Mouse (Mus musculus) central nervous system, embryonic 11.5 days (tissue): ENCODE results near the gene Gpx6. TPM values are rescaled to one million over a fixed set of nuclear protein-coding genes. Genes with fewer than 3 reads are reported as not detected.

Experiments used
- polyA plus RNA-seq: library from polyadenylated mRNA; depleted of rRNA; stranded (reverse); fragments of >200 nt; gene quantifications from 2 replicates; pipeline ENCODE4 v1.2.3, GENCODE M21; 2012; rRNA removed

Gene Gpx6
- 0.10 TPM in 1 of 2 replicates, not detected in the other for polyA plus RNA-seq

DNA sequence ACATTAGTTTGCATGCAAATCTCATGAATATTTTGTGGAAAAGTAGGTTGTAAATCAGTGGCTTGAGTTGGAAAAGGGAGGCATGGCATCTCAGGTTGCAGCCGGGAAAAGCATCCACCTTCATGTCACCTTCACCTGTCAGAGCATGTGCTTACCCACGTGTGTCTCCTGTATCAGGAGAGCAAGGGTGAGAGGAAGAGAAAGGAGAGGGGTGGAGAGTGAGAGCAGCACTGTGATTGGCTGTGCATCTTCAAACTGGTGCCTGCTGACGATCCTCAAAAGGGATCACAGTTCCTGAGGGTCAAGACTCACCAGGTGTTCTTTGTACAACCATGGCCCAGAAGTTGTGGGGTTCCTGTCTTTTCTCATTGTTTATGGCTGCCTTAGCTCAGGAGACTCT is at the start of gene Gpx6:
Gene Gpx6, plus strand, starts transcription at position 200 of the 400 bp plus-strand sequence.

DNA sequence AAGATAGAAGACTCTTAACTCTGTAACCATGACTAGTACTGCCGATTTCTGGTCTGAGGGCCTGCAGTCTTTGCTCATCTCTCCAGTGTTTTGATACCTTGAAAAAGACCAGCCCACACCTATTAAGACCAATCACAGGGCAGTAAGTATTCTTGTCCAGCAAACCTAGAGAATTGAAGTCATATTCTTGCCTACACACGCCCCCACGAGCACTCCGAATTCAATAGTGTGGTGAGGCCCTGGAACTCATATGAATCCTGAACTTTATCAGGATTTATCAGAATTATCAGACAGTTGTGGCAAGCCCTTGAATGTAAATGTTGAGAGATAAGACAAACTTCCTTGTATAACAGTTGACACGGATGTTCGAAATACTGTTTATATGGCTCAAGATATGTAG is 19.3 kb upstream of the Gpx6 start, which contains the start of gene Gpx5:
Gene Gpx5, minus strand, starts transcription at position 101 of the 400 bp plus-strand sequence.

DNA sequence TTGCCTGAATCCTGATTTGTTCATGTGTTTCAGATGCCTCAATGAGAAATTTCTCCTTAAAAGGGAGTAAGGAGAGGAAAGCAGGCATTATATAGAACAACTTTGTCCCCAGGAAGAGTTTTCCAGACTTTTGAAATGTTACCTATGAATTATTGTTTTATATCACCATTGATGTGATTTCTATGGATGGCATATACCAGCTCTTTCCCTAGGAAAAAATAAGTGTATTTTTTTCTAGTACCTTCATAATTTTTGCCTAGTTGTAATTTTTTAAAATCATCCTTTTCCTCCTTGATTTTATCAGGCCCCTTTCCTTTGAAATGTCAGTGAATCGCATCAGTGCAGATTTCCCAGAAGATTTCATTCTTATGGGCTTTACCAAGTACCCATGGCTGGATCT is 34.7 kb downstream of the Gpx6 start, which contains the start of gene Olfr1367:
Gene Olfr1367, plus strand, starts transcription at position 301 of the 400 bp plus-strand sequence.

DNA sequence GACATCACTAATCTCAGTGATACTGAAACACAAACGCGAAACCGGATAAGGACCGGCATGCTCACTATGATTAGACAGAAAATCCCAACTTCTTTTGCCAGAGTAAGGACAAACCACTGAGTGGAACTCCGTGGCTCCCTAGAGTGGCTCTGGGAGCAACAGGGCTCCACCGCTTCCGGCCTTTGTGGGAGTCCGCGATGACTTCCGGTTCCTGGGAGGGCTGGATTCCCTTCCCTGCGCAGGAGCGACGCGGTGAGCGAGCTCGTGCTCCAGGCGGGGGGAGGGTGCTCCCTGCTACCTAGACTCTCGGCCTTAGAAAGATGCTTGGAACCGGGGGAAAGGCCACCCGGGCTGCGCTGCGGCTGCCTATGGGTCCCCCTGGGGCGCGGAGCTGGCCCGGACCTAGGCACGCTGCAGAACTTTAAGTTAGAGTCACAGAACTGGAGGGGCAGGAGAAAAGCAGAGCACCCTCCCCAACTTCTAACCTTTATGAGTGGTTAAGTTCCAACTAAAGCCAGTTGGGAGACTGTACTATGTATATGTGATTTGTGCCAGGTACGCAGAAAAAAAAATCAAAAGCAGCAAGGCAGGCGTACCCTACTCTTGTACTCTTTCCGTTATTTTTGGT is 50.8 kb downstream of the Gpx6 start, which contains the start of gene Zscan12:
Gene Zscan12, plus strand, starts transcription at position 200 of the 628 bp plus-strand sequence.

Other genes starting within 250 kb of the Gpx6 start
- gene Olfr1370, start 237.2 kb upstream of the Gpx6 start, polyA plus RNA-seq: not detected in 2 replicates
- gene Olfr1369-ps1, start 200.6 kb upstream of the Gpx6 start, polyA plus RNA-seq: not detected in 2 replicates
- gene Olfr263, start 182.5 kb upstream of the Gpx6 start, polyA plus RNA-seq: not detected in 2 replicates
- not detected in 2 replicates for gene Olfr1368, start 166.3 kb upstream of the Gpx6 start, polyA plus RNA-seq
- 100 and 106 TPM in 2 replicates for gene Trim27, start 132.7 kb upstream of the Gpx6 start, polyA plus RNA-seq
- 0.04 TPM in 1 of 2 replicates, not detected in the other for gene Gpx5, start 19.4 kb upstream of the Gpx6 start, polyA plus RNA-seq
- gene Olfr1367, start 34.8 kb downstream of the Gpx6 start, polyA plus RNA-seq: not detected in 2 replicates
- gene Zscan12, start 50.7 kb downstream of the Gpx6 start, polyA plus RNA-seq: 15.4 and 15.5 TPM in 2 replicates
- gene Zkscan3, start 90.6 kb downstream of the Gpx6 start, polyA plus RNA-seq: 71.5 and 99.4 TPM in 2 replicates
- 5.8 and 6.0 TPM in 2 replicates for gene Pgbd1, start 128.9 kb downstream of the Gpx6 start, polyA plus RNA-seq
- 21.4 and 41.4 TPM in 2 replicates for gene Zscan26, start 141.6 kb downstream of the Gpx6 start, polyA plus RNA-seq
- 1.1 and 1.3 TPM in 2 replicates for gene Nkapl, start 156.4 kb downstream of the Gpx6 start, polyA plus RNA-seq
- 2.7 and 3.2 TPM in 2 replicates for gene Zkscan4, start 166.8 kb downstream of the Gpx6 start, polyA plus RNA-seq
- not detected in 2 replicates for gene Gm10065, start 167.3 kb downstream of the Gpx6 start, polyA plus RNA-seq
- gene AK157302, start 183.1 kb downstream of the Gpx6 start, polyA plus RNA-seq: 0.16 and 0.34 TPM in 2 replicates
- gene Gm11273, start 189.3 kb downstream of the Gpx6 start, polyA plus RNA-seq: 2.2 and 4.0 TPM in 2 replicates
- 6.1 and 13.8 TPM in 2 replicates for gene Zkscan8, start 219.0 kb downstream of the Gpx6 start, polyA plus RNA-seq
- gene Olfr1366, start 230.7 kb downstream of the Gpx6 start, polyA plus RNA-seq: not detected in 2 replicates
- not detected in 2 replicates for gene Olfr1535, start 247.8 kb downstream of the Gpx6 start, polyA plus RNA-seq